In genomic region chr6:146683881-146684280, GRCm38 (mm10) we compare ENCODE assay signal across 14 mouse cellular contexts.
"Had no signal": no experiment of that assay in that cellular context is flagged by ENCODE, and none has a peak within 500 bp of the region (broad histone marks: within the 10 kb centered on the region; RNA-seq: fewer than 3 reads in every experiment).

No protein-coding gene starts in this region.

- H3K27ac ChIP-seq: limb, embryonic 12.5 days; liver, embryonic 13.5 days; midbrain, embryonic 12.5 days; neural tube, embryonic 13.5 days; stomach, embryonic 15.5 days had no signal

- ATAC-seq: liver, postnatal 0 days; midbrain, embryonic 16.5 days had no signal

- H3K9me3 ChIP-seq: liver, embryonic 13.5 days; stomach, embryonic 15.5 days had no signal

- H3K4me1 ChIP-seq: limb, embryonic 12.5 days; midbrain, embryonic 12.5 days; neural tube, embryonic 13.5 days; stomach, embryonic 15.5 days had no signal

- H3K4me3 ChIP-seq: limb, embryonic 12.5 days; liver, embryonic 13.5 days; midbrain, embryonic 12.5 days; neural tube, embryonic 13.5 days; stomach, embryonic 15.5 days had no signal

- DNase-seq: kidney, postnatal 36 days; layer of hippocampus, adult 9-11 months; layer of hippocampus, postnatal 36 days; liver; liver, embryonic 13.5 days; liver, postnatal 0 days; retina, postnatal 1 day; thymus, adult 2 months; thymus, postnatal 25 days had no signal

- H3K27me3 ChIP-seq: limb, embryonic 12.5 days; liver, embryonic 13.5 days; midbrain, embryonic 12.5 days; neural tube, embryonic 13.5 days; stomach, embryonic 15.5 days had no signal

- H3K4me2 ChIP-seq: limb, embryonic 12.5 days; liver, embryonic 13.5 days; midbrain, embryonic 12.5 days; neural tube, embryonic 13.5 days; stomach, embryonic 15.5 days had no signal

- H3K36me3 ChIP-seq: limb, embryonic 12.5 days; liver, embryonic 13.5 days; midbrain, embryonic 12.5 days; neural tube, embryonic 13.5 days; stomach, embryonic 15.5 days had no signal

- H3K9ac ChIP-seq: limb, embryonic 12.5 days; liver, embryonic 13.5 days; liver, postnatal 0 days; midbrain, embryonic 12.5 days; neural tube, embryonic 13.5 days; stomach, embryonic 15.5 days had no signal
